Mouse (Mus musculus) cerebellum, adult 2 months (tissue): ENCODE measurements around the gene Dclk1.

Source experiments
- CTCF ChIP-seq: fragments of 200-500 bp; IDR thresholded peaks from 2 replicates; pipeline ENCODE4 v1.5.1; 2011; ENCODE audit warnings: low read depth, mild to moderate bottlenecking, control low read depth, low read length, moderate library complexity, borderline replicate concordance; ENCODE audit not compliant: insufficient read depth
- POLR2A ChIP-seq: fragments of 200-500 bp; IDR thresholded peaks from 2 replicates; pipeline ENCODE4 v1.6.1; 2011; ENCODE audit warnings: low read length, control low read depth, borderline replicate concordance; ENCODE audit not compliant: insufficient read depth

DNA sequence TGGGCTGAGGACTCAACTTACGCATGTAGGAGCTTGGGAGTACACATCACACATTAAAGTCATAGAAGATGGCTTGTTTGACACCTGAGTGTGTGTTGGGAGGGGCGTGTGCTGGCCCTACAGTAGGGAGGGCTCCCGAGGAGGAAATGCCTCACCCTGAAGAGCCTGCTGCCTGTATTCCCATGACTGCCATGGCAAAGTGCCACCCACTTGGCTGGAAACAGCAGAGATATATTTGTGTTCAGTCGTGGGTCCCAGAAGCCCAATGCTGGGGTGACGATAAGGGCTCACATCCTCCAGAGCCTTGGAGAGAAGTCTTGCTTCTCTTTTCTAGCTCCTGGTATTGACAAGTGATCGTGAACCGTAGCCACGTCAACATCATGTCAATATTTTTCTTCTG is 116.3 kb downstream of the Dclk1 start:
- TF ChIP-seq POLR2A (no peak), CTCF (no peak)
